Mouse (Mus musculus): ENCODE data around the gene Ppp1r1a. TPM values are rescaled to one million over a fixed set of nuclear protein-coding genes. Genes with fewer than 3 reads are reported as not detected.

The Ppp1r1a gene
- polyA plus RNA-seq, 1 experiment from 2014 or later: 16.9 TPM

- ATAC-seq (ENCODE audit: insufficient number of reproducible peaks, insufficient read depth, low FRiP score, low TSS enrichment, low read depth): no peak
- Histone ChIP-seq H3K27ac (no peak overlapping the region), H3K36me3 (no peaks in the 10 kb centered on the region), H3K9me3 (no peaks in the 10 kb centered on the region), H3K4me2 (no peak overlapping the region), H3K4me1 (peaks cover 15% of the 10 kb centered on the region), H3K9ac (no peak overlapping the region), H3K4me3 (no peak overlapping the region), H3K27me3 (peaks cover 10% of the 10 kb centered on the region; the same call in 1 of the 2 replicates)
- WGBS: 60% methylated on average over 1 of the region's 1 CpGs
These were observed 26.2 kb downstream of the Ppp1r1a start for GRCm38 (mm10) chr15:103511652-103512051.

DNA sequence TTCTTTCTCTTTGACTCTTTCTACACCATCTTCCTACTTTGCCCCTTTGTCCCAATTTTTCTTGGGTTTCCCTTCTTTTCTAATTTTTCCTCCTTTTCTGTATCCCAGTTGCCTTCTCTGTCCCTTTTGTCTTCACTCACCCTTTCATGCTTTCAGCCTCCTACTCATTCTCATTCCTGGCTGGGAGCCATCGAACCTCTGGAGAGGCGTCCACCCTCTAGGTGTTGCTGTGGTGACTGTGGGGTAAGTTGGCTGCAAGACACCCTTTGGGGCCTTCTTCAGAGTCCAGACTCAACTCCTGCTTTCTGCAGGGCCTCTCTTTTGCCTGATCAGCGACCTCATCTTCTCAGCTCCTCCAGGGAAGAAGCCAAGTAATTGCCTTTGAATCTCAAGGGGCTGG lies 28.5 kb downstream of the Ppp1r1a start:
- no peak overlapping the region for H3K9ac ChIP-seq
- H3K27ac ChIP-seq: no peak overlapping the region
- no peak overlapping the region for H3K4me3 ChIP-seq
- H3K36me3 ChIP-seq: no peaks in the 10 kb centered on the region
- H3K27me3 ChIP-seq: peaks cover 28% of the 10 kb centered on the region
- WGBS: 71% methylated on average over 3 of the region's 3 CpGs
- no peak for ATAC-seq (ENCODE audit: insufficient number of reproducible peaks, insufficient read depth, low FRiP score, low TSS enrichment, low read depth)
- no peaks in the 10 kb centered on the region for H3K9me3 ChIP-seq
- H3K4me2 ChIP-seq: no peak overlapping the region
- peaks cover 7% of the 10 kb centered on the region for H3K4me1 ChIP-seq

GRCm38 (mm10) chr15:103503660-103504059 lies 34.1 kb downstream of the Ppp1r1a start:
- Histone ChIP-seq H3K27ac (no peak overlapping the region), H3K27me3 (peaks cover 30% of the 10 kb centered on the region), H3K9me3 (no peaks in the 10 kb centered on the region), H3K4me3 (peak overlapping the region; percentile 61), H3K4me2 (peak overlapping the region; percentile 94), H3K9ac (peak overlapping the region; percentile 75; the same call in 1 of the 2 replicates), H3K36me3 (no peaks in the 10 kb centered on the region), H3K4me1 (peaks cover 13% of the 10 kb centered on the region; the same call in 1 of the 2 replicates)
- ATAC-seq (ENCODE audit: insufficient number of reproducible peaks, insufficient read depth, low FRiP score, low TSS enrichment, low read depth): no peak
- WGBS: 49% methylated on average over 12 of the region's 12 CpGs

- 0 out of 2 replicates have a peak, but pooled peaks have one; percentile 12 for ATAC-seq (ENCODE audit: insufficient number of reproducible peaks, insufficient read depth, low FRiP score, low TSS enrichment, low read depth)
- Histone ChIP-seq H3K27me3 (peaks cover 30% of the 10 kb centered on the region), H3K4me1 (peaks cover 16% of the 10 kb centered on the region; the same call in 1 of the 2 replicates), H3K27ac (peak overlapping the region; percentile 29; the same call in 1 of the 2 replicates), H3K36me3 (no peaks in the 10 kb centered on the region), H3K4me2 (peak overlapping the region; percentile 94), H3K4me3 (peak overlapping the region; percentile 61), H3K9ac (peak overlapping the region; percentile 75), H3K9me3 (no peaks in the 10 kb centered on the region)
- WGBS: 0% methylated on average over 13 of the region's 15 CpGs
These were observed 34.6 kb downstream of the Ppp1r1a start for GRCm38 (mm10) chr15:103503251-103503600.

- peak within 1 kb of the TSS; percentile 61 for H3K4me3 ChIP-seq
- WGBS: 1% methylated on average over 52 of the region's 63 CpGs
- no peaks in the 10 kb centered on the region for H3K9me3 ChIP-seq
- peak within 1 kb of the TSS; percentile 94 for H3K4me2 ChIP-seq
- peak; percentile 86 for ATAC-seq (ENCODE audit: insufficient number of reproducible peaks, insufficient read depth, low FRiP score, low TSS enrichment, low read depth)
- H3K27me3 ChIP-seq: peaks cover 30% of the 10 kb centered on the region
- peak within 1 kb of the TSS; percentile 29 for H3K27ac ChIP-seq
- peaks cover 22% of the 10 kb centered on the region; the same call in 1 of the 2 replicates for H3K4me1 ChIP-seq
- peak within 1 kb of the TSS; percentile 75 for H3K9ac ChIP-seq
- H3K36me3 ChIP-seq: no peaks in the 10 kb centered on the region
These were observed 35.2 kb downstream of the Ppp1r1a start, which contains the start of gene Pde1b for GRCm38 (mm10) chr15:103502435-103503250. Pde1b (plus strand) TSS chr15:103503034.

DNA sequence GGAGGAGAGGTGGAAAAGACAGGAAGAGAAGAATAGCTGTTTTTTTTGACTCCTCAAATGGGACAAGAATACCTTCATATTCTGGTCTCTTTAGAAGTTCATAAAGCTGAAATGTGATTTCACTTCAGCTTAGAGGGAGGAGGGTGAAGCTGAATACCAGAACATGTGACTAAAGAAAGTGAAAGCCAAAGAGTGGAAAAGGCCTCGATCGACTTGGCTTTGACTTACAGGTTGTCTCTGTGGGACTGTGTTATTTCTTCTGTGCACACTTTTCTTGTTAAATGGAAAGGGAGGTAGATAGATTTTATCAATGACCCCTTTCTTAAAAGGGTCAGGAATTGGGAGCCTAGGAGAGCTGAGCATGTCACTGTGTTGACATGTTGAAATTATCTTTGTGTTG lies 36.6 kb downstream of the Ppp1r1a start:
- WGBS: 44% methylated on average over 2 of the region's 2 CpGs
- peaks cover 24% of the 10 kb centered on the region; the same call in 1 of the 2 replicates for H3K4me1 ChIP-seq
- H3K4me2 ChIP-seq: no peak overlapping the region

GRCm38 (mm10) chr15:103500723-103501122 lies 37.1 kb downstream of the Ppp1r1a start:
- H3K9me3 ChIP-seq: no peaks in the 10 kb centered on the region
- 66% methylated on average over 1 of the region's 1 CpGs for WGBS
- H3K36me3 ChIP-seq: no peaks in the 10 kb centered on the region
- H3K4me1 ChIP-seq: peaks cover 25% of the 10 kb centered on the region; the same call in 1 of the 2 replicates
- no peak overlapping the region for H3K4me2 ChIP-seq
- no peak overlapping the region for H3K9ac ChIP-seq
- no peak overlapping the region for H3K4me3 ChIP-seq
- ATAC-seq (ENCODE audit: insufficient number of reproducible peaks, insufficient read depth, low FRiP score, low TSS enrichment, low read depth): no peak
- H3K27me3 ChIP-seq: peaks cover 23% of the 10 kb centered on the region
- H3K27ac ChIP-seq: no peak overlapping the region

More for the DNA sequence above, 36.6 kb downstream of the Ppp1r1a start:
- Histone ChIP-seq H3K9me3 (no peaks in the 10 kb centered on the region), H3K27me3 (peaks cover 28% of the 10 kb centered on the region), H3K36me3 (no peaks in the 10 kb centered on the region), H3K27ac (no peak overlapping the region), H3K9ac (no peak overlapping the region), H3K4me3 (no peak overlapping the region)
- no peak for ATAC-seq (ENCODE audit: insufficient number of reproducible peaks, insufficient read depth, low FRiP score, low TSS enrichment, low read depth)

- Histone ChIP-seq H3K4me3 (no peak overlapping the region), H3K4me1 (peaks cover 19% of the 10 kb centered on the region), H3K27me3 (no peaks in the 10 kb centered on the region; the same call in none of the 2 replicates), H3K36me3 (no peaks in the 10 kb centered on the region), H3K27ac (no peak overlapping the region), H3K9ac (no peak overlapping the region), H3K9me3 (no peaks in the 10 kb centered on the region), H3K4me2 (no peak overlapping the region)
- WGBS: 23% methylated on average over 3 of the region's 3 CpGs
- no peak for ATAC-seq (ENCODE audit: insufficient number of reproducible peaks, insufficient read depth, low FRiP score, low TSS enrichment, low read depth)
These were observed 39.6 kb downstream of the Ppp1r1a start for GRCm38 (mm10) chr15:103498157-103498556.

- ATAC-seq (ENCODE audit: insufficient number of reproducible peaks, insufficient read depth, low FRiP score, low TSS enrichment, low read depth): no peak
- Histone ChIP-seq H3K27me3 (no peaks in the 10 kb centered on the region; the same call in none of the 2 replicates), H3K36me3 (no peaks in the 10 kb centered on the region), H3K4me3 (no peak overlapping the region), H3K4me1 (peaks cover 16% of the 10 kb centered on the region), H3K9me3 (no peaks in the 10 kb centered on the region), H3K4me2 (no peak overlapping the region), H3K27ac (no peak overlapping the region), H3K9ac (no peak overlapping the region)
- WGBS: 64% methylated on average over 10 of the region's 10 CpGs
These were observed 41.3 kb downstream of the Ppp1r1a start for GRCm38 (mm10) chr15:103496204-103497140.

GRCm38 (mm10) chr15:103488336-103488735 lies 49.5 kb downstream of the Ppp1r1a start:
- no peak for ATAC-seq (ENCODE audit: insufficient number of reproducible peaks, insufficient read depth, low FRiP score, low TSS enrichment, low read depth)
- no peaks in the 10 kb centered on the region for H3K9me3 ChIP-seq
- H3K4me3 ChIP-seq: no peak overlapping the region
- H3K36me3 ChIP-seq: no peaks in the 10 kb centered on the region
- H3K27ac ChIP-seq: no peak overlapping the region
- H3K27me3 ChIP-seq: peaks cover 2% of the 10 kb centered on the region; the same call in 1 of the 2 replicates
- H3K4me2 ChIP-seq: no peak overlapping the region
- no peak overlapping the region for H3K9ac ChIP-seq
- peaks cover 5% of the 10 kb centered on the region for H3K4me1 ChIP-seq
- WGBS: 70% methylated on average over 4 of the region's 4 CpGs

GRCm38 (mm10) chr15:103486658-103487057 lies 51.1 kb downstream of the Ppp1r1a start:
- Histone ChIP-seq H3K4me2 (no peak overlapping the region), H3K27ac (no peak overlapping the region), H3K27me3 (peaks cover 2% of the 10 kb centered on the region; the same call in 1 of the 2 replicates), H3K4me3 (no peak overlapping the region), H3K36me3 (no peaks in the 10 kb centered on the region), H3K9me3 (no peaks in the 10 kb centered on the region), H3K4me1 (no peaks in the 10 kb centered on the region; the same call in 1 of the 2 replicates), H3K9ac (no peak overlapping the region)
- 59% methylated on average over 1 of the region's 1 CpGs for WGBS
- ATAC-seq (ENCODE audit: insufficient number of reproducible peaks, insufficient read depth, low FRiP score, low TSS enrichment, low read depth): no peak

Data from embryonic facial prominence, embryonic 13.5 days (tissue).